Mouse (Mus musculus) cerebellum, postnatal 14 days (tissue): ENCODE results near the gene Rpp38.

Source experiments
- DNase-seq, 2 experiments: peaks; one replicate each; pipeline ENCODE4 v3.0.0; 2021; ENCODE audit warnings: mixed read lengths in 2 of 2

The Rpp38 gene

DNA sequence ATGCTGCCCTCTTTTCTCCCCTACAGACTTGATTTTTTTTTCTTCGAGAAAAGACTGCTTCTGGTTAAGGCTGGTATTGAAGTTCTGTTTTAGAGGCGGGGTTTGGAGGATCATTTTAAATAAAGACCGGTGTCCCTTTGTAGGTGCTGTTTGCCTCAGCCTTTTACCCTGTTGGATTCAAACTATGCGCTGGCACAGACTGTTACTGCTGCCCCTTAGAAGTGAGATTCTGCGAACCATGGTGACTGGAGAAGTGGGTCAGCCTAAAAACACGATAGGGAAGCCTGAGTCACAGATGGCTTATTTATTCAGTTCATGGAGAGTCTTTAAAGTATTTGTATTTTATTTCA, 47.3 kb downstream of the Rpp38 start:
- DNase-seq, result peak; percentile 25 to 44

GRCm38 (mm10) chr2:3284473-3285180, 47.8 kb downstream of the Rpp38 start:
- peak; percentile 64 to 73 for DNase-seq

- peak; percentile 99 for DNase-seq
These were observed 48.6 kb downstream of the Rpp38 start, which contains the start of gene Nmt2 for GRCm38 (mm10) chr2:3283602-3284472. Gene Nmt2 (plus strand): TSS chr2:3284212.

GRCm38 (mm10) chr2:3282866-3283601, 49.4 kb downstream of the Rpp38 start:
- DNase-seq, result peak in 1 of 2 experiments; percentile 11

GRCm38 (mm10) chr2:3281311-3281710, 51.1 kb downstream of the Rpp38 start:
- DNase-seq, result no peak
